In the genomic region with DNA sequence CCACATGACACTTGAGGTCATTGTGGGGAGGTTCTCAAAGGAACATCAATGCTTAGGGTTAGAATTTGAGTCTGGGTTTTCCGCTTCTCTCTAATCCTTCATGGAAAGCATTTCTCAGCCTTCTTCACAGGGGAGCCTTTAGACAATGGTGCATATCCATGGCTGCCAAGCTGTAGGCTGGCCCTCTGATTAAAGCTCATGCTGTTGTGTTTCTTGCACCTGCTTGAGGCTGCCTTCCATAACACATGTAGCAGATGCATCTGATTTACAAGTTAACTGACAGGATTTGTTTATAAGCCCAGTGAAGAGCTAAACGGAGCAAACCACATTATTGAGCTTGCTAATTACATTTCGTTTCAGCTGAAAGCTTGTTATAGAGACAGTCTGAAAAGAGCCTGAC, we compare ENCODE assay signal across 26 mouse cellular contexts.
DNase-seq lines count a peak whose midpoint lies in the region; ATAC-seq and TF ChIP-seq lines count a peak whose summit lies in the region.
"Had no signal": no experiment of that assay in that cellular context is flagged by ENCODE, and none has a peak within 500 bp of the region (broad histone marks: within the 10 kb centered on the region; RNA-seq: fewer than 3 reads in every experiment).

No protein-coding gene starts in this region.

- WGBS in forebrain, embryonic 13.5 days: 27% methylated on average over 3 of the region's 3 CpGs
- WGBS in forebrain, embryonic 11.5 days: 52% methylated on average over 3 of the region's 3 CpGs
- WGBS in forebrain, embryonic 15.5 days: 14% methylated on average over 3 of the region's 3 CpGs
- WGBS in forebrain, embryonic 10.5 days: 42% methylated on average over 3 of the region's 3 CpGs
- WGBS in forebrain, postnatal 0 days: 26% methylated on average over 3 of the region's 3 CpGs

- H3K27ac ChIP-seq in forebrain, embryonic 13.5 days: no peak overlapping the region
- H3K27ac ChIP-seq in forebrain, embryonic 11.5 days (ENCODE audit: low read depth, low read length): no peak overlapping the region
- no peak overlapping the region for H3K27ac ChIP-seq in forebrain, embryonic 15.5 days (replicated peaks)
- H3K27ac ChIP-seq in forebrain, embryonic 10.5 days: no peak overlapping the region
- H3K27ac ChIP-seq in forebrain, postnatal 0 days (ENCODE audit: low read depth, low read length): no peak overlapping the region
- H3K27ac ChIP-seq: embryonic facial prominence, embryonic 13.5 days; embryonic facial prominence, embryonic 15.5 days had no signal

- peaks cover 3% of the 10 kb centered on the region; the same call in 1 of the 2 replicates for H3K4me1 ChIP-seq in forebrain, embryonic 13.5 days
- H3K4me1 ChIP-seq in forebrain, embryonic 11.5 days (replicated peaks; ENCODE audit: control insufficient read depth, insufficient read depth, low read length): no peaks in the 10 kb centered on the region
- peaks cover 5% of the 10 kb centered on the region; the same call in 1 of the 2 replicates for H3K4me1 ChIP-seq in forebrain, embryonic 15.5 days
- peaks cover 5% of the 10 kb centered on the region; the same call in 1 of the 2 replicates for H3K4me1 ChIP-seq in forebrain, embryonic 10.5 days
- 0 out of 2 replicates have a peak, but pooled peaks cover 4% of the 10 kb centered on the region for H3K4me1 ChIP-seq in forebrain, postnatal 0 days (ENCODE audit: insufficient read depth)
- H3K4me1 ChIP-seq: embryonic facial prominence, embryonic 13.5 days; embryonic facial prominence, embryonic 15.5 days had no signal

- H3K9me3 ChIP-seq in forebrain, embryonic 13.5 days (replicated peaks): no peaks in the 10 kb centered on the region
- H3K9me3 ChIP-seq in forebrain, embryonic 11.5 days (ENCODE audit: control insufficient read depth, low read length): no peaks in the 10 kb centered on the region
- H3K9me3 ChIP-seq in forebrain, embryonic 15.5 days: no peaks in the 10 kb centered on the region
- H3K9me3 ChIP-seq in forebrain, embryonic 10.5 days: no peaks in the 10 kb centered on the region
- no peaks in the 10 kb centered on the region for H3K9me3 ChIP-seq in forebrain, postnatal 0 days (ENCODE audit: low read length)
- H3K9me3 ChIP-seq: embryonic facial prominence, embryonic 13.5 days; embryonic facial prominence, embryonic 15.5 days; G1E had no signal

- no peak overlapping the region for H3K4me2 ChIP-seq in forebrain, embryonic 13.5 days
- no peak overlapping the region for H3K4me2 ChIP-seq in forebrain, embryonic 11.5 days (ENCODE audit: low read depth, low read length, severe bottlenecking)
- no peak overlapping the region for H3K4me2 ChIP-seq in forebrain, embryonic 15.5 days (replicated peaks)
- H3K4me2 ChIP-seq in forebrain, postnatal 0 days (ENCODE audit: low read depth): no peak overlapping the region
- H3K4me2 ChIP-seq: embryonic facial prominence, embryonic 13.5 days; embryonic facial prominence, embryonic 15.5 days had no signal

- ATAC-seq in forebrain, embryonic 13.5 days: 0 out of 2 replicates have a peak, but pooled peaks have one; percentile 55
- no peak for ATAC-seq in forebrain, embryonic 11.5 days (replicated peaks; ENCODE audit: low FRiP score)
- ATAC-seq in forebrain, embryonic 15.5 days (replicated peaks): peak; percentile 79
- ATAC-seq in forebrain, postnatal 0 days: peak; percentile 42
- ATAC-seq: activated CD4-positive, CD25-positive, alpha-beta regulatory T cell, adult 4 months; CD4-positive, CD25-positive, alpha-beta regulatory T cell, adult 4 months; Patski had no signal

- no peak overlapping the region for H3K9ac ChIP-seq in forebrain, embryonic 13.5 days
- H3K9ac ChIP-seq in forebrain, embryonic 11.5 days (ENCODE audit: low read length): no peak overlapping the region
- H3K9ac ChIP-seq in forebrain, embryonic 15.5 days (replicated peaks): no peak overlapping the region
- H3K9ac ChIP-seq in forebrain, postnatal 0 days: no peak overlapping the region
- H3K9ac ChIP-seq: embryonic facial prominence, embryonic 13.5 days; embryonic facial prominence, embryonic 15.5 days had no signal

- TF ChIP-seq CTCF in brain, embryonic 14.5 days (IDR thresholded peaks at IDR 0.05; ENCODE audit: borderline replicate concordance, extremely low read depth, insufficient read depth, insufficient read length): no peak
- TF ChIP-seq CTCF in forebrain, postnatal 0 days (IDR thresholded peaks at IDR 0.05; ENCODE audit: low read depth): no peak

- no peak for DNase-seq in forebrain, embryonic 11.5 days (ENCODE audit: low spot score)
- no peak for DNase-seq in forebrain, embryonic 10.5 days (ENCODE audit: extremely low spot score, low spot score)
- peak; percentile 73 for DNase-seq in brain, embryonic 14.5 days (ENCODE audit: low read depth)
- peak; percentile 13 for DNase-seq in forebrain, postnatal 0 days
- no peak for DNase-seq in lung, postnatal 10 days
- DNase-seq: adrenal gland, adult 8-10 months; adrenal gland, postnatal 14 days; adrenal gland, postnatal 36 days; B cell, adult 2 months; cerebellum, adult 11 months; cerebellum, adult 18-20 months; cerebellum, adult 8-10 months; cerebellum, adult 9-11 months; cerebellum, postnatal 14 days; cerebellum, postnatal 36 days; embryo, embryonic 11 days had no signal

- no peak overlapping the region for H3K4me3 ChIP-seq in forebrain, embryonic 13.5 days
- no peak overlapping the region for H3K4me3 ChIP-seq in forebrain, embryonic 11.5 days (ENCODE audit: low read depth, low read length)
- no peak overlapping the region for H3K4me3 ChIP-seq in forebrain, embryonic 15.5 days
- H3K4me3 ChIP-seq in forebrain, embryonic 10.5 days: no peak overlapping the region
- H3K4me3 ChIP-seq in forebrain, postnatal 0 days (ENCODE audit: low read depth, low read length): no peak overlapping the region
- H3K4me3 ChIP-seq: embryonic facial prominence, embryonic 13.5 days; embryonic facial prominence, embryonic 15.5 days; erythroblast, embryonic 14.5 days had no signal

- no peak for TF ChIP-seq POLR2A in brain, embryonic 14.5 days (IDR thresholded peaks at IDR 0.05; ENCODE audit: borderline replicate concordance, extremely low read depth, insufficient read depth, insufficient read length, poor library complexity, severe bottlenecking)

- H3K36me3 ChIP-seq in forebrain, embryonic 13.5 days (ENCODE audit: poor library complexity, severe bottlenecking): no peaks in the 10 kb centered on the region
- no peaks in the 10 kb centered on the region for H3K36me3 ChIP-seq in forebrain, embryonic 11.5 days (ENCODE audit: control insufficient read depth, insufficient read depth, low read length)
- no peaks in the 10 kb centered on the region for H3K36me3 ChIP-seq in forebrain, embryonic 15.5 days
- no peaks in the 10 kb centered on the region for H3K36me3 ChIP-seq in forebrain, embryonic 10.5 days (replicated peaks)
- H3K36me3 ChIP-seq in forebrain, postnatal 0 days (ENCODE audit: insufficient read depth): no peaks in the 10 kb centered on the region
- H3K36me3 ChIP-seq: embryonic facial prominence, embryonic 13.5 days; embryonic facial prominence, embryonic 15.5 days; G1E had no signal

- no peaks in the 10 kb centered on the region for H3K27me3 ChIP-seq in forebrain, embryonic 13.5 days
- no peaks in the 10 kb centered on the region for H3K27me3 ChIP-seq in forebrain, embryonic 11.5 days (ENCODE audit: control insufficient read depth, insufficient read depth, low read length)
- H3K27me3 ChIP-seq in forebrain, embryonic 15.5 days: no peaks in the 10 kb centered on the region
- no peaks in the 10 kb centered on the region for H3K27me3 ChIP-seq in forebrain, embryonic 10.5 days (ENCODE audit: poor library complexity, severe bottlenecking)
- no peaks in the 10 kb centered on the region for H3K27me3 ChIP-seq in forebrain, postnatal 0 days (ENCODE audit: insufficient read depth, low read length)
- H3K27me3 ChIP-seq: CH12.LX; embryonic facial prominence, embryonic 13.5 days; embryonic facial prominence, embryonic 15.5 days; Patski had no signal

Comparison
In these comparisons a context has a peak if more than half of its experiments do, and no peak if none do; other contexts are left out.
1. DNase-seq: peak in brain, embryonic 14.5 days (single experiment) and forebrain, postnatal 0 days (single experiment); none in forebrain, embryonic 11.5 days (single experiment), forebrain, embryonic 10.5 days (single experiment) and lung, postnatal 10 days (single experiment).